Mouse (Mus musculus) cerebellum, adult 18-20 months (tissue): ENCODE measurements around the gene Ptpn5.
A peak's percentile ranks its signal among the peaks of the same experiment; 100 is the strongest.

Source experiments
- DNase-seq, 2 experiments: peaks; one replicate each; pipeline ENCODE4 v3.0.0; 2021

Gene Ptpn5

GRCm38 (mm10) chr7:47054666-47055065 lies 78.8 kb downstream of the Ptpn5 start:
- DNase-seq: peak; percentile 39 to 47

GRCm38 (mm10) chr7:47053287-47053686 lies 80.2 kb downstream of the Ptpn5 start:
- DNase-seq: peak in 1 of 2 experiments; percentile 10

GRCm38 (mm10) chr7:47052276-47052675 lies 81.2 kb downstream of the Ptpn5 start:
- DNase-seq: peak; percentile 40 to 45

- peak in 1 of 2 experiments; percentile 13 for DNase-seq
Observed at GRCm38 (mm10) chr7:47051404-47052151, 81.9 kb downstream of the Ptpn5 start.

- peak in 1 of 2 experiments; percentile 61 for DNase-seq
Observed at GRCm38 (mm10) chr7:47050766-47051165, 82.7 kb downstream of the Ptpn5 start.

GRCm38 (mm10) chr7:47050366-47050765 lies 83.1 kb downstream of the Ptpn5 start, which contains the start of gene Tmem86a:
Gene Tmem86a (plus strand): TSS chr7:47050601.
- DNase-seq: peak; percentile 94 to 96

GRCm38 (mm10) chr7:47042823-47043490 lies 90.5 kb downstream of the Ptpn5 start:
- DNase-seq: no peak

- DNase-seq: no peak
Observed at GRCm38 (mm10) chr7:47042121-47042520, 91.4 kb downstream of the Ptpn5 start.

GRCm38 (mm10) chr7:47041706-47042105 lies 91.8 kb downstream of the Ptpn5 start:
- DNase-seq: no peak

GRCm38 (mm10) chr7:47035426-47035825 lies 98.1 kb downstream of the Ptpn5 start:
- DNase-seq: no peak

- DNase-seq: no peak
Observed at GRCm38 (mm10) chr7:47034785-47035384, 98.6 kb downstream of the Ptpn5 start.

GRCm38 (mm10) chr7:47031371-47031770 lies 102.1 kb downstream of the Ptpn5 start:
- DNase-seq: no peak

- DNase-seq: no peak
Observed at GRCm38 (mm10) chr7:47030517-47031193, 102.8 kb downstream of the Ptpn5 start.
